In the genomic region with DNA sequence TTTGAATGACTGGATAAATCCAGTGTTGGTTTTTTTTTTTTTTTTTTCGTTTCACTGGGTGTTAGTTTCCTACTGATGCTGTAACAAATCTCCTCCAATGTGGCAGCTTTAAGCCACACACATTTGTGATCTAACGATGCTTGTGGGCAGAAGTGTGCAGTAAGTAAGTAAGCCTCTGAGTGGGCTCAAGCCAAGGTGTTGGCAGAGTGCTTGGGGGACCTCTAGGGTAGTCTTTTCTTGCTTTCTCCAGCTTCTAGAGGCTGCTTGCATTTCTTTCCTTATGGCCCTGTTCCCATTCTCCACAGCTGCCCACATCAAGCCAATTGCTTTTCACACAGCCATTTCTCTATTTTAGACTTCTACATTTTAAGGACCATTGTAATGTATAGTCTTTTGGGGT, we compare ENCODE assay signal across 19 mouse cellular contexts.
"Had no signal": no experiment of that assay in that cellular context is flagged by ENCODE, and none has a peak within 500 bp of the region (broad histone marks: within the 10 kb centered on the region; RNA-seq: fewer than 3 reads in every experiment).

No protein-coding gene starts in this region.

- H3K4me3 ChIP-seq: liver, embryonic 15.5 days; lung, embryonic 15.5 days; megakaryocyte, embryonic 14.5 days; midbrain, embryonic 12.5 days; neural tube, embryonic 12.5 days; stomach, embryonic 15.5 days had no signal

- H3K27ac ChIP-seq: liver, embryonic 15.5 days; lung, embryonic 15.5 days; macrophage; midbrain, embryonic 12.5 days; neural tube, embryonic 12.5 days; stomach, embryonic 15.5 days; stomach, postnatal 0 days had no signal

- H3K9me3 ChIP-seq: liver, embryonic 15.5 days; lung, embryonic 15.5 days; megakaryocyte, embryonic 14.5 days; midbrain, embryonic 12.5 days; neural tube, embryonic 12.5 days; stomach, embryonic 15.5 days had no signal

- H3K4me1 ChIP-seq: stomach, embryonic 15.5 days had no signal

- ATAC-seq: liver, postnatal 0 days; lung, postnatal 0 days; midbrain, embryonic 16.5 days had no signal

- H3K9ac ChIP-seq: liver, embryonic 15.5 days; liver, postnatal 0 days; lung, embryonic 15.5 days; midbrain, embryonic 12.5 days; neural tube, embryonic 12.5 days; stomach, embryonic 15.5 days had no signal

- H3K27me3 ChIP-seq: liver, embryonic 15.5 days; lung, embryonic 15.5 days; megakaryocyte, embryonic 14.5 days; midbrain, embryonic 12.5 days; neural tube, embryonic 12.5 days; stomach, embryonic 15.5 days had no signal

- H3K36me3 ChIP-seq: liver, embryonic 15.5 days; lung, embryonic 15.5 days; midbrain, embryonic 12.5 days; neural tube, embryonic 12.5 days; stomach, embryonic 15.5 days had no signal

- H3K4me2 ChIP-seq: liver, embryonic 15.5 days; lung, embryonic 15.5 days; midbrain, embryonic 12.5 days; neural tube, embryonic 12.5 days; stomach, embryonic 15.5 days had no signal

- DNase-seq: liver, postnatal 0 days; lung, adult 2 months; lung, postnatal 14 days; lung, postnatal 36 days; midbrain, embryonic 14.5 days; right cerebral cortex, postnatal 25 days; thymus, adult 2 months; thymus, postnatal 25 days; thymus, postnatal 4 days had no signal
